Mouse (Mus musculus) layer of hippocampus, adult 9-10 months (tissue): ENCODE measurements at regions not wholly inside any gene's neighbourhood (a gene's known extent, or its start where the extent isn't known, plus 50 kb on each side); places are given as distances from the start of the nearest gene placed in this dataset.

ENCODE experiments used
- DNase-seq: peaks from one replicate; pipeline ENCODE4 v3.0.0; 2022; ENCODE audit warnings: low spot score

- DNase-seq, result no peak
Observed at GRCm38 (mm10) chr10:72551561-72551960, 103.1 kb upstream of the Zwint start.

GRCm38 (mm10) chr10:72573991-72574652 is 80.5 kb upstream of the Zwint start:
- DNase-seq, result no peak

- DNase-seq, result no peak
Observed at GRCm38 (mm10) chr10:72577713-72578112, 76.9 kb upstream of the Zwint start.

GRCm38 (mm10) chr10:72578501-72578900 is 76.1 kb upstream of the Zwint start:
- DNase-seq, result no peak

- DNase-seq, result no peak
Observed at GRCm38 (mm10) chr10:72581311-72581710, 73.3 kb upstream of the Zwint start.

- DNase-seq, result no peak
Observed at GRCm38 (mm10) chr10:72588561-72588960, 66.1 kb upstream of the Zwint start.

- no peak for DNase-seq
Observed at GRCm38 (mm10) chr10:72593049-72593448, 61.6 kb upstream of the Zwint start.
